Mouse (Mus musculus) G1E (cell line): ENCODE results near the gene Gprc5b.

Source experiments
- CTCF ChIP-seq: IDR thresholded peaks from 2 replicates; pipeline ENCODE4 v1.5.1; 2012; ENCODE audit warnings: low read depth, low read length, inconsistent platforms, mixed read lengths
- GATA1 ChIP-seq: IDR thresholded peaks from 2 replicates; pipeline ENCODE4 v1.6.1; 2012; ENCODE audit warnings: borderline replicate concordance, low read length, inconsistent platforms, mixed read lengths
- POLR2AphosphoS5 ChIP-seq: IDR thresholded peaks from 2 replicates; pipeline ENCODE4 v1.6.1; 2012; ENCODE audit warnings: low read depth, low read length, inconsistent platforms; ENCODE audit not compliant: insufficient replicate concordance

GRCm38 (mm10) chr7:118992080-118992560 is 2.9 kb downstream of the Gprc5b start:
- no peak for TF ChIP-seq CTCF
- no peak for TF ChIP-seq GATA1
- TF ChIP-seq POLR2AphosphoS5, result no peak
